Mouse (Mus musculus) kidney, embryonic 14.5 days (tissue): ENCODE measurements around the gene Lbhd2. TPM values are rescaled to one million over a fixed set of nuclear protein-coding genes. Genes with fewer than 3 reads are reported as not detected.

Source experiments
- ATAC-seq: fragments of 200-750 bp; cut with Nextera tagmentation; 2 replicates; pipeline ENCODE4 v1.8.0; 2017; ENCODE audit warnings: moderate number of reproducible peaks, mild to moderate bottlenecking, moderate TSS enrichment, moderate library complexity; ENCODE audit not compliant: low FRiP score, low TSS enrichment
- H3K27ac ChIP-seq: fragments of 300-500 bp; sonication (generic); 2 replicates; pipeline ENCODE4 v1.5.1; 2014; ENCODE audit warnings: low read depth, mild to moderate bottlenecking, low read length, moderate library complexity, mixed read lengths
- H3K27me3 ChIP-seq: fragments of 300-500 bp; sonication (generic); 2 replicates; pipeline ENCODE4 v1.6.1; 2014; ENCODE audit warnings: mild to moderate bottlenecking, low read length; ENCODE audit not compliant: control insufficient read depth, insufficient read depth
- H3K36me3 ChIP-seq: fragments of 300-500 bp; sonication (generic); 2 replicates; pipeline ENCODE4 v1.6.1; 2014; ENCODE audit warnings: low read length, mixed read lengths; ENCODE audit not compliant: control insufficient read depth, insufficient read depth
- H3K4me1 ChIP-seq: fragments of 300-500 bp; sonication (generic); 2 replicates; pipeline ENCODE4 v1.6.1; 2014; ENCODE audit warnings: low read length, mixed read lengths; ENCODE audit not compliant: control insufficient read depth, insufficient read depth
- H3K4me2 ChIP-seq: fragments of 300-500 bp; sonication (generic); replicated peaks from 2 replicates; pipeline ENCODE4 v1.6.1; 2014; ENCODE audit warnings: low read depth, mild to moderate bottlenecking, low read length
- H3K4me3 ChIP-seq: fragments of 300-500 bp; sonication (generic); 2 replicates; pipeline ENCODE4 v1.5.1; 2014; ENCODE audit warnings: mild to moderate bottlenecking, low read length
- H3K9ac ChIP-seq: fragments of 300-500 bp; sonication (generic); 2 replicates; pipeline ENCODE4 v1.6.1; 2014; ENCODE audit warnings: low read depth, mild to moderate bottlenecking, low read length, moderate library complexity
- H3K9me3 ChIP-seq: fragments of 300-500 bp; sonication (generic); 2 replicates; pipeline ENCODE4 v1.6.1; 2016; ENCODE audit warnings: low read length; ENCODE audit not compliant: control insufficient read depth
- WGBS: fragments of 180-500 bp; shearing (Covaris S2); extraction: QIAGEN DNeasy Blood & Tissue Kit; methylation state at CpG from one replicate; pipeline ENCODE4 v1.1.7; 2014; 5-methylcytosine and 5-hydroxymethylcytosine counted together
- polyA plus RNA-seq: library from polyadenylated mRNA; unstranded; fragments of >200 nt; fragmentation: Nextera tagmentation; extraction: Ambion mirVana; gene quantifications from 2 replicates; pipeline ENCODE4 v1.2.1, GENCODE M21; 2014

Gene Lbhd2
- polyA plus RNA-seq, 1 experiment from 2014 or later, result 5.8 TPM

- peak overlapping the region; percentile 56; the same call in 1 of the 2 replicates for H3K27ac ChIP-seq
- H3K9me3 ChIP-seq, result no peaks in the 10 kb centered on the region
- peak overlapping the region; percentile 49 for H3K4me2 ChIP-seq
- WGBS, result 1% methylated on average over 21 of the region's 21 CpGs
- no peaks in the 10 kb centered on the region for H3K36me3 ChIP-seq
- H3K27me3 ChIP-seq, result no peaks in the 10 kb centered on the region
- peak overlapping the region; percentile 45; the same call in 1 of the 2 replicates for H3K9ac ChIP-seq
- ATAC-seq, result peak; percentile 87
- H3K4me1 ChIP-seq, result peaks cover 22% of the 10 kb centered on the region
- peak overlapping the region; percentile 32 for H3K4me3 ChIP-seq
These were observed 6.7 kb downstream of the Lbhd2 start for GRCm38 (mm10) chr12:111413300-111413699.

GRCm38 (mm10) chr12:111416921-111417779 is 10.5 kb downstream of the Lbhd2 start, which contains the start of gene Exoc3l4:
Exoc3l4 (plus strand) TSS chr12:111417017.
- Histone ChIP-seq H3K27me3 (peaks cover 14% of the 10 kb centered on the region), H3K4me2 (peak within 1 kb of the TSS; percentile 50), H3K36me3 (no peaks in the 10 kb centered on the region), H3K9ac (peak within 1 kb of the TSS; percentile 0; the same call in 1 of the 2 replicates), H3K27ac (peak within 1 kb of the TSS; percentile 48; the same call in 1 of the 2 replicates), H3K9me3 (no peaks in the 10 kb centered on the region), H3K4me1 (peaks cover 26% of the 10 kb centered on the region), H3K4me3 (peak within 1 kb of the TSS; percentile 29)
- ATAC-seq, result peak; percentile 66
- 3% methylated on average over 17 of the region's 17 CpGs for WGBS

GRCm38 (mm10) chr12:111419918-111420317 is 13.3 kb downstream of the Lbhd2 start:
- Histone ChIP-seq H3K4me3 (no peak overlapping the region), H3K9ac (no peak overlapping the region), H3K9me3 (no peaks in the 10 kb centered on the region), H3K27ac (no peak overlapping the region), H3K27me3 (peaks cover 41% of the 10 kb centered on the region), H3K36me3 (no peaks in the 10 kb centered on the region), H3K4me1 (peaks cover 22% of the 10 kb centered on the region; the same call in 1 of the 2 replicates), H3K4me2 (no peak overlapping the region)
- WGBS, result 77% methylated on average over 5 of the region's 5 CpGs
- no peak for ATAC-seq

- Histone ChIP-seq H3K27ac (no peak overlapping the region), H3K4me3 (no peak overlapping the region), H3K9ac (no peak overlapping the region), H3K4me1 (peaks cover 26% of the 10 kb centered on the region; the same call in 1 of the 2 replicates), H3K9me3 (no peaks in the 10 kb centered on the region), H3K36me3 (no peaks in the 10 kb centered on the region), H3K27me3 (peaks cover 49% of the 10 kb centered on the region), H3K4me2 (no peak overlapping the region)
- 57% methylated on average over 7 of the region's 7 CpGs for WGBS
- ATAC-seq, result no peak
These were observed 14.5 kb downstream of the Lbhd2 start for GRCm38 (mm10) chr12:111420946-111421709.

- no peak overlapping the region for H3K4me3 ChIP-seq
- H3K4me2 ChIP-seq, result no peak overlapping the region
- H3K27ac ChIP-seq, result no peak overlapping the region
- H3K9ac ChIP-seq, result peak overlapping the region; percentile 34; the same call in 1 of the 2 replicates
- no peak for ATAC-seq
- peaks cover 53% of the 10 kb centered on the region for H3K27me3 ChIP-seq
- no peaks in the 10 kb centered on the region for H3K36me3 ChIP-seq
- 47% methylated on average over 5 of the region's 5 CpGs for WGBS
- peaks cover 19% of the 10 kb centered on the region; the same call in 1 of the 2 replicates for H3K4me1 ChIP-seq
- no peaks in the 10 kb centered on the region for H3K9me3 ChIP-seq
These were observed 16.2 kb downstream of the Lbhd2 start for GRCm38 (mm10) chr12:111422852-111423251.

- peaks cover 57% of the 10 kb centered on the region for H3K27me3 ChIP-seq
These were observed 17.0 kb downstream of the Lbhd2 start for GRCm38 (mm10) chr12:111423570-111424129.

GRCm38 (mm10) chr12:111424547-111424946 is 17.9 kb downstream of the Lbhd2 start:
- Histone ChIP-seq H3K27me3 (peaks cover 58% of the 10 kb centered on the region), H3K9ac (no peak overlapping the region), H3K4me1 (peaks cover 32% of the 10 kb centered on the region), H3K27ac (no peak overlapping the region), H3K36me3 (no peaks in the 10 kb centered on the region), H3K9me3 (no peaks in the 10 kb centered on the region), H3K4me3 (no peak overlapping the region), H3K4me2 (no peak overlapping the region)
- ATAC-seq, result no peak
- 15% methylated on average over 9 of the region's 9 CpGs for WGBS

More at GRCm38 (mm10) chr12:111423570-111424129, 17.0 kb downstream of the Lbhd2 start:
- Histone ChIP-seq H3K9ac (peak overlapping the region; percentile 34; the same call in 1 of the 2 replicates), H3K9me3 (no peaks in the 10 kb centered on the region), H3K36me3 (no peaks in the 10 kb centered on the region), H3K4me1 (peaks cover 24% of the 10 kb centered on the region), H3K4me2 (peak overlapping the region; percentile 43), H3K4me3 (peak overlapping the region; percentile 31), H3K27ac (no peak overlapping the region)
- ATAC-seq, result no peak
- 4% methylated on average over 43 of the region's 43 CpGs for WGBS

GRCm38 (mm10) chr12:111425258-111425657 is 18.6 kb downstream of the Lbhd2 start:
- Histone ChIP-seq H3K9ac (no peak overlapping the region), H3K27ac (no peak overlapping the region), H3K9me3 (no peaks in the 10 kb centered on the region), H3K4me3 (no peak overlapping the region), H3K4me1 (peaks cover 39% of the 10 kb centered on the region), H3K4me2 (no peak overlapping the region), H3K36me3 (no peaks in the 10 kb centered on the region), H3K27me3 (peaks cover 63% of the 10 kb centered on the region)
- ATAC-seq, result peak; percentile 50
- WGBS, result 4% methylated on average over 15 of the region's 15 CpGs
